Mouse (Mus musculus) heart, embryonic 13.5 days (tissue): ENCODE results near the gene Ak4. TPM values are rescaled to one million over a fixed set of nuclear protein-coding genes. Genes with fewer than 3 reads are reported as not detected.
"Not testable (repeated sequence)": the region's sequence is repeated elsewhere in the genome, so short reads cannot be mapped to it uniquely, and the experiment has no call there.

Experiments used
- ATAC-seq: fragments of 200-750 bp; cut with Nextera tagmentation; 2 replicates; pipeline ENCODE4 v1.8.0; 2017; ENCODE audit warnings: moderate TSS enrichment; ENCODE audit not compliant: insufficient number of reproducible peaks, low FRiP score, low TSS enrichment; ENCODE audit errors: extremely low read depth
- H3K27ac ChIP-seq: fragments of 300-500 bp; sonication (generic); replicated peaks from 2 replicates; pipeline ENCODE4 v1.5.1; 2015; ENCODE audit warnings: moderate library complexity, mild to moderate bottlenecking, inconsistent platforms
- H3K27me3 ChIP-seq: fragments of 300-500 bp; sonication (generic); replicated peaks from 2 replicates; pipeline ENCODE4 v1.6.1; 2015; ENCODE audit warnings: mild to moderate bottlenecking, inconsistent platforms
- H3K36me3 ChIP-seq: fragments of 300-500 bp; sonication (generic); 2 replicates; pipeline ENCODE4 v1.6.1; 2015; ENCODE audit warnings: mild to moderate bottlenecking, inconsistent platforms
- H3K4me1 ChIP-seq: fragments of 300-500 bp; sonication (generic); 2 replicates; pipeline ENCODE4 v1.6.1; 2015; ENCODE audit warnings: inconsistent platforms
- H3K4me2 ChIP-seq: fragments of 300-500 bp; sonication (generic); 2 replicates; pipeline ENCODE4 v1.6.1; 2015; ENCODE audit warnings: inconsistent platforms, mild to moderate bottlenecking, moderate library complexity
- H3K4me3 ChIP-seq: fragments of 300-500 bp; sonication (generic); 2 replicates; pipeline ENCODE4 v1.5.1; 2015; ENCODE audit warnings: moderate library complexity, mild to moderate bottlenecking, inconsistent platforms
- H3K9ac ChIP-seq: fragments of 300-500 bp; sonication (generic); 2 replicates; pipeline ENCODE4 v1.6.1; 2015; ENCODE audit warnings: inconsistent platforms, mild to moderate bottlenecking, moderate library complexity
- H3K9me3 ChIP-seq: fragments of 300-500 bp; sonication (generic); 2 replicates; pipeline ENCODE4 v1.6.1; 2016; ENCODE audit warnings: inconsistent platforms
- WGBS: fragments of 180-500 bp; shearing (Covaris S2); methylation state at CpG from one replicate; pipeline ENCODE4 v1.1.7; 2015; ENCODE audit warnings: mixed read lengths; 5-methylcytosine and 5-hydroxymethylcytosine counted together
- polyA plus RNA-seq: library from polyadenylated mRNA; unstranded; fragments of >200 nt; fragmentation: Nextera tagmentation; extraction: Ambion mirVana; gene quantifications from 2 replicates; pipeline ENCODE4 v1.2.1, GENCODE M21; 2015

Gene Ak4
- 18.9 and 22.1 TPM in 2 replicates for polyA plus RNA-seq

DNA sequence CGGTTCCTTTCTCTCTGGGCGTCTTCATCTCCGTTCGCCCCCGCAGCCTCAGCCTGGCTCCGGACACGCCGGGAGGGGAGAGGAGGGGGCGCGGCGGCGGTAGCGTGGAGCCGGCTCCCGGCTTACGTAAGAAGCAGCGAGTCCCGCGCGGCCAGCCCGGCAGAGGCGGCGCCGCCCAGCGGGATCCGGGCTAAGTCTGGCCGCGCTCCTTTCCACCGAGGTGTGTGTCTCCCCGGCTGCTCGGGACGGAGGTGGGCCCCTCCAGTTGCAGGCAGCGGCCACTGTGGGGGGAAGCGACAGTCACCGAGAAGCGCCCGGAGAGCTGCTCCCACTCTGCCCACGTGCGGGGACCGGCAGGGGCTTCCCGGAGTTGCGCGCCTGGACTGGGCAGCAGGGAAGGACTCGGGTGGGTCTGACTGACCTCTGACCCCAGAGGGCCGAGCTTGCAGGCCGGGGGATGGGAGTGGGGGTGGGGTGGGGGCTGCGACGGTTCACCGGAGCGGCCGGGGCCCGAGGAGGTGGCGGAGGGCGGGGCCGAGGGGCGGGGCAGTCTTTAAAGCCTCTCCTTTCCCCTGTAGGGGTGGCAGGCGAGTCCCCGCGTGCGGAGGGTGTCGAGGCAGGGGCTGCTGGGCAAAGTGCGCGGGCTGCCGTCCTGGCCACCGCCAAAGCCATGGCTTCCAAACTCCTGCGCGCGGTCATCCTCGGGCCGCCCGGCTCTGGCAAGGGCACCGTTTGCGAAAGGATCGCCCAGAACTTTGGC is at the start of gene Ak4:
Gene Ak4, plus strand, starts transcription at position 127 of the 760 bp plus-strand sequence.
- Histone ChIP-seq H3K4me1 (peaks cover 27% of the 10 kb centered on the region), H3K36me3 (no peaks in the 10 kb centered on the region), H3K9ac (peak within 1 kb of the TSS; percentile 89), H3K27me3 (no peaks in the 10 kb centered on the region), H3K27ac (peak within 1 kb of the TSS; percentile 80), H3K4me2 (peak within 1 kb of the TSS; percentile 90), H3K4me3 (peak within 1 kb of the TSS; percentile 76), H3K9me3 (no peaks in the 10 kb centered on the region)
- peak; percentile 64; the same call in 1 of the 2 replicates for ATAC-seq
- WGBS = 1% methylated on average over 53 of the region's 74 CpGs

GRCm38 (mm10) chr4:101369738-101370275 is 49.3 kb upstream of the Ak4 start:
- WGBS = 71% methylated on average over 4 of the region's 4 CpGs
- no peaks in the 10 kb centered on the region for H3K9me3 ChIP-seq
- H3K27me3 ChIP-seq = no peaks in the 10 kb centered on the region
- no peaks in the 10 kb centered on the region for H3K36me3 ChIP-seq
- H3K27ac ChIP-seq = no peak overlapping the region
- no peak for ATAC-seq
- H3K4me2 ChIP-seq = no peak overlapping the region
- peaks cover 4% of the 10 kb centered on the region; the same call in 1 of the 2 replicates for H3K4me1 ChIP-seq
- H3K4me3 ChIP-seq = no peak overlapping the region
- H3K9ac ChIP-seq = no peak overlapping the region

DNA sequence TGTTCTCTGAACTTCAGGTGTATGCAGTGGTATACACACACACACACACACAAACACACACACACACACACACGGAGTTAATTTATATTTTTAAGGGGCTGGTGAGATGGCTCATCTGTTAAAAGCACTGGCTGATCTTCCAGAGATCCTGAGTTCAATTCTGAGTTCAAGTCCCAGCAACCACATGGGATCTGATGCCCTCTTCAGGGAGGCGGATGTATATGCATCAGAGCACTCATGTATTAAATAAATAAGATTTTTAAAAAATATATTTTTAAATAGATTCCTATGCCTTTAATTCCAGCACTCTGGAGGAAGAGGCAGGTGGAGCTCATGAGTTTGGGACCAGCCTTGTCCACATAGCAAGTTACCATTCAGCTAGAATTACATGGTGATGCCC is 46.8 kb upstream of the Ak4 start:
- no peak overlapping the region for H3K4me2 ChIP-seq
- WGBS = 63% methylated on average over 2 of the region's 2 CpGs
- no peaks in the 10 kb centered on the region for H3K4me1 ChIP-seq
- no peak overlapping the region for H3K27ac ChIP-seq
- no peak for ATAC-seq
- H3K4me3 ChIP-seq = no peak overlapping the region
- no peaks in the 10 kb centered on the region for H3K27me3 ChIP-seq
- no peaks in the 10 kb centered on the region for H3K36me3 ChIP-seq
- no peaks in the 10 kb centered on the region for H3K9me3 ChIP-seq
- no peak overlapping the region for H3K9ac ChIP-seq

GRCm38 (mm10) chr4:101372751-101373150 is 46.3 kb upstream of the Ak4 start:
- Histone ChIP-seq H3K4me2 (no peak overlapping the region), H3K4me1 (no peaks in the 10 kb centered on the region), H3K36me3 (no peaks in the 10 kb centered on the region), H3K9me3 (no peaks in the 10 kb centered on the region), H3K9ac (no peak overlapping the region), H3K4me3 (no peak overlapping the region), H3K27ac (no peak overlapping the region), H3K27me3 (no peaks in the 10 kb centered on the region)
- WGBS = 84% methylated on average over 6 of the region's 6 CpGs
- ATAC-seq = no peak

- ATAC-seq = no peak
- Histone ChIP-seq H3K27ac (no peak overlapping the region), H3K4me3 (no peak overlapping the region), H3K27me3 (no peaks in the 10 kb centered on the region), H3K4me2 (no peak overlapping the region), H3K9me3 (no peaks in the 10 kb centered on the region), H3K9ac (no peak overlapping the region), H3K4me1 (peaks cover 9% of the 10 kb centered on the region), H3K36me3 (no peaks in the 10 kb centered on the region)
- WGBS = 74% methylated on average over 8 of the region's 8 CpGs
Observed at GRCm38 (mm10) chr4:101374104-101374503, 45.0 kb upstream of the Ak4 start.

DNA sequence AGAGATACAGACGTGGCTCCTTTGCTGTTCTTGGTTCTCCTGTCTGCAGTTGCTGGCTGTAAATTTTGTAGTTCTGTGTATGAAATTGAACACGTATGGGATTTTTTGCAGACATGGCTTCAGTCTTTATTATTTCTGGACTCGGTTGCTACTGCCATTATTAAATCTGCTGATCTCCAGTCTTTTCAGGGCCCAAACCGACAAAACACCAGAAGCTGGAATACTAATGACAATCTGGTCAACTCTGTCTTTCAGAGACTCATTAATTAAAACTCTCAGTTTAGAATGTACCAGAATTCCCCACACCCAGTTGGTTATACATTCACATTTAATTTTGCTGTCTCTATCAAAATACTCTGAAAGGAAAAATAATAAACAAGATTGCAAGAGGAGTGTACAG is 42.2 kb upstream of the Ak4 start:
- Histone ChIP-seq H3K27me3 (no peaks in the 10 kb centered on the region), H3K9me3 (no peaks in the 10 kb centered on the region), H3K4me3 (no peak overlapping the region), H3K27ac (no peak overlapping the region), H3K36me3 (no peaks in the 10 kb centered on the region), H3K4me2 (no peak overlapping the region), H3K9ac (no peak overlapping the region), H3K4me1 (peaks cover 9% of the 10 kb centered on the region)
- ATAC-seq = no peak
- 74% methylated on average over 4 of the region's 4 CpGs for WGBS

GRCm38 (mm10) chr4:101378241-101378640 is 40.8 kb upstream of the Ak4 start:
- WGBS = 20% methylated on average over 4 of the region's 4 CpGs
- Histone ChIP-seq H3K36me3 (no peaks in the 10 kb centered on the region), H3K27ac (no peak overlapping the region), H3K4me1 (peaks cover 9% of the 10 kb centered on the region), H3K4me2 (no peak overlapping the region), H3K9ac (no peak overlapping the region), H3K9me3 (no peaks in the 10 kb centered on the region), H3K27me3 (no peaks in the 10 kb centered on the region), H3K4me3 (no peak overlapping the region)
- no peak for ATAC-seq

- Histone ChIP-seq H3K36me3 (no peaks in the 10 kb centered on the region), H3K9me3 (no peaks in the 10 kb centered on the region), H3K4me2 (no peak overlapping the region), H3K4me1 (peaks cover 9% of the 10 kb centered on the region), H3K27ac (no peak overlapping the region), H3K4me3 (no peak overlapping the region), H3K9ac (no peak overlapping the region), H3K27me3 (no peaks in the 10 kb centered on the region)
- no peak for ATAC-seq
- WGBS = 71% methylated on average over 4 of the region's 4 CpGs
Observed at GRCm38 (mm10) chr4:101378778-101379177, 40.3 kb upstream of the Ak4 start.

DNA sequence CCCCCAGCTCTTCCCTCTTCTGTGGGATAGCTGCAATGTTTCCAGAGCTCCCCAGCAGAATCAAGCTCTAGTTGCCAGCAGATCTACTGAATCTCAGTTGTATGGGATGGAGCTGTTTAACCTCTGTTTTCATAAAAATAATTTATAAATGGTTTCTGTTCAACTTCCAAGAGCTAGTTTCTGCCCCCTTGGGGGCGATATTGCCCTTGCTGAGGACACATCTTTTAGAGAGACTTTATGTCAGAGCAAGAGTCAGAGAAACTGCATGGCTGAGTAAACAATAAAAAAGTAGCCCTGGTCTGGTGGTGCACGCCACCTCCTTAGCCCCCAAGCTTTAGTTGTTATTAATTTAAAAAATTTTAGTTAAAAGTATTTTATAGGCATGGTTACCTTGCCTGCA is 34.1 kb upstream of the Ak4 start:
- H3K36me3 ChIP-seq = no peaks in the 10 kb centered on the region
- no peak overlapping the region for H3K27ac ChIP-seq
- ATAC-seq = no peak
- H3K9me3 ChIP-seq = no peaks in the 10 kb centered on the region
- WGBS = 56% methylated on average over 2 of the region's 2 CpGs
- no peaks in the 10 kb centered on the region for H3K27me3 ChIP-seq
- H3K9ac ChIP-seq = no peak overlapping the region
- no peak overlapping the region for H3K4me2 ChIP-seq
- no peaks in the 10 kb centered on the region for H3K4me1 ChIP-seq
- no peak overlapping the region for H3K4me3 ChIP-seq

GRCm38 (mm10) chr4:101388246-101388645 is 30.8 kb upstream of the Ak4 start:
- WGBS = 81% methylated on average over 8 of the region's 8 CpGs
- H3K4me1 ChIP-seq = peaks cover 4% of the 10 kb centered on the region
- no peaks in the 10 kb centered on the region for H3K9me3 ChIP-seq
- no peak for ATAC-seq
- H3K36me3 ChIP-seq = no peaks in the 10 kb centered on the region
- H3K9ac ChIP-seq = no peak overlapping the region
- no peak overlapping the region for H3K4me2 ChIP-seq
- no peak overlapping the region for H3K4me3 ChIP-seq
- H3K27me3 ChIP-seq = no peaks in the 10 kb centered on the region
- no peak overlapping the region for H3K27ac ChIP-seq

GRCm38 (mm10) chr4:101388656-101389055 is 30.4 kb upstream of the Ak4 start:
- 55% methylated on average over 6 of the region's 6 CpGs for WGBS
- not testable (repeated sequence) for H3K4me1 ChIP-seq, H3K9ac ChIP-seq, H3K4me2 ChIP-seq, H3K27ac ChIP-seq, H3K27me3 ChIP-seq, H3K9me3 ChIP-seq, H3K36me3 ChIP-seq, ATAC-seq, H3K4me3 ChIP-seq

- no peaks in the 10 kb centered on the region for H3K36me3 ChIP-seq
- H3K27me3 ChIP-seq = no peaks in the 10 kb centered on the region
- peaks cover 12% of the 10 kb centered on the region for H3K4me1 ChIP-seq
- no peaks in the 10 kb centered on the region for H3K9me3 ChIP-seq
- 39% methylated on average over 2 of the region's 2 CpGs for WGBS
- no peak overlapping the region for H3K9ac ChIP-seq
- H3K4me3 ChIP-seq = no peak overlapping the region
- H3K4me2 ChIP-seq = no peak overlapping the region
- H3K27ac ChIP-seq = no peak overlapping the region
- no peak; the same call in 1 of the 2 replicates for ATAC-seq
Observed at GRCm38 (mm10) chr4:101392229-101392628, 26.8 kb upstream of the Ak4 start.
